Mouse (Mus musculus) megakaryocyte, embryonic 14.5 days (primary cell): ENCODE data around the gene Ptprg. TPM values are rescaled to one million over a fixed set of nuclear protein-coding genes. Genes with fewer than 3 reads are reported as not detected.

Experiments
- H3K27me3 ChIP-seq: replicated peaks from 2 replicates; pipeline ENCODE3; 2012; ENCODE audit warnings: inconsistent platforms
- H3K36me3 ChIP-seq: replicated peaks from 2 replicates; pipeline ENCODE3; 2012; ENCODE audit warnings: low read length, inconsistent platforms, mixed read lengths
- H3K4me1 ChIP-seq: 2 replicates; pipeline ENCODE4 v1.6.1; 2012; ENCODE audit warnings: inconsistent platforms
- H3K4me3 ChIP-seq: replicated peaks from 2 replicates; pipeline ENCODE3; 2012; ENCODE audit warnings: moderate library complexity, mild to moderate bottlenecking, inconsistent platforms
- H3K9me3 ChIP-seq: 2 replicates; pipeline ENCODE4 v1.6.1; 2012; ENCODE audit warnings: inconsistent platforms
- FLI1 ChIP-seq: IDR thresholded peaks from 2 replicates; pipeline ENCODE4 v1.6.1; 2012; ENCODE audit warnings: low read length, inconsistent platforms, mixed read lengths
- GATA1 ChIP-seq: IDR thresholded peaks from 3 replicates; pipeline ENCODE4 v1.6.1; 2012; ENCODE audit warnings: mixed read lengths, low read length, inconsistent platforms, borderline replicate concordance
- polyA plus RNA-seq: library from polyadenylated mRNA; stranded (reverse); fragments of >175 nt; gene quantifications from 2 replicates; pipeline ENCODE4 v1.2.3, GENCODE M21; 2012; ENCODE audit warnings: low replicate concordance; ENCODE audit not compliant: insufficient read depth

Gene Ptprg
- polyA plus RNA-seq, 1 experiment, result 0.09 TPM

DNA sequence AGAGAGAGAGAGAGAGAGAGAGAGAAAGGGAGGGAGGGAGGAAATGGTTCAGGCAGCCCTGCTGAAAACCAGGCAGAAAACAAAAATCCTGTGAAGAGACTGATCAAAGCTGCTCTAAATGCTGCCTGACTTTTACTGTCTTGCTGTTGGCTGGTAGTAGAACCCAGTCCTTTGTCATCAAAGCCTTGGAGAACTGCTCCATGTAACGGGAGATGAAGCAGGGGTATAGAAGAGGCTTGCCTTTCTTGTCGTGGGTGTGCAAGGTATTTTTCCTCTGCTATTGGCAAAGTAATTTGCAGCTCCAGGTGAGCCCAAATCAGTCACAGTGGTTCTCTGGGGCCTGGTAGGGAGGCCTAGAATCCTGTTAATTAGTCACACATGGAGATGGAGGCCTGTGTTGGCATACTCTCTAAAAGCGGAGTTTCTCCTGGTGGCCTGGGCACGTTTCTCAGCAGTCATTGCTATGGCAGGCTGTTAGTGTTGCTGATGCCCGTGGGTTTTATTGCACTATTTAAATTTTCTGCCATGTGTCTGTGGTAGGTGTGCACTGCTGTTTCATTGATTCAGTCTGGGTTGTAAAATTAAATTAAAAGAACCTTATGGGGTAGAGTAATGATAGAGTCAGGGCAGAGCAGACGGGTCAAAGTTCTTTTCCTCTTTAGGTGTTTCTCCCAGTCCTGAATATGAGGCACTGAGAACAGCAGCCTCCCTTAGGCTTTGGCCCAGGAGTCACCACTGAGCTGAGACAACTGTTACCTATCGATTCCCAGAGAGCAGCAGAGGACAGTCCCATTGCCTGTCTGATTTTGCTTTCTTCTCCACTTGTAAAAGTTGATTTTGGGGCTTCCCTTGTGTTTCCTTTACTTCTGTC is 269.7 kb downstream of the Ptprg start:
- TF ChIP-seq FLI1 (no peak), GATA1 (no peak)
- Histone ChIP-seq H3K9me3 (no peaks in the 10 kb centered on the region; the same call in 1 of the 2 replicates), H3K27me3 (no peaks in the 10 kb centered on the region), H3K36me3 (no peaks in the 10 kb centered on the region), H3K4me3 (no peak overlapping the region), H3K4me1 (no peaks in the 10 kb centered on the region)

GRCm38 (mm10) chr14:11823701-11824095 is 270.4 kb downstream of the Ptprg start:
- Histone ChIP-seq H3K27me3 (no peaks in the 10 kb centered on the region), H3K9me3 (no peaks in the 10 kb centered on the region; the same call in 1 of the 2 replicates), H3K36me3 (no peaks in the 10 kb centered on the region), H3K4me1 (no peaks in the 10 kb centered on the region), H3K4me3 (no peak overlapping the region)
- TF ChIP-seq FLI1 (no peak), GATA1 (no peak)

DNA sequence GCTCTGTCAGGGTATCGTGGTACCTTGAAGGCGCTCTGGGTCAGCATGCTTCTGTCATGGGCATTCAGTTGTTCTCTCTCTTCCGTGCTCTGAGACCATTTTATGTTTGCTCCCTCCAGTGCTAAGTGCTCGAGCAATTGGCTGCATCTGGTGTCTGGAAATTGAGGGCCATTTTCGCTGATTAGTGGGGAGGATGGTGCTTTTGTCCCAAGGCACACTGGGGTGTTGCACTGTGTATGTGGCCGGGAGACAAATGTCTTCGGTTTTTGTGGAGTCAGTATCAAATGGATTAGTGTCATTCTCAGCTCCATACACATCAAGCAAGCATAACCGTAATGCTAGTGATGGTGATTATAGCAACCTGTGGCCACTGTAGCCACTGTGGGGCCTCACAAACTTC is 271.6 kb downstream of the Ptprg start:
- H3K4me1 ChIP-seq, result no peaks in the 10 kb centered on the region
- peaks cover 6% of the 10 kb centered on the region; the same call in 1 of the 2 replicates for H3K9me3 ChIP-seq
- H3K27me3 ChIP-seq, result no peaks in the 10 kb centered on the region
- no peak for TF ChIP-seq FLI1
- no peak for TF ChIP-seq GATA1
- H3K4me3 ChIP-seq, result no peak overlapping the region
- no peaks in the 10 kb centered on the region for H3K36me3 ChIP-seq

GRCm38 (mm10) chr14:11825551-11825950 is 272.2 kb downstream of the Ptprg start:
- Histone ChIP-seq H3K9me3 (peaks cover 6% of the 10 kb centered on the region; the same call in 1 of the 2 replicates), H3K27me3 (no peaks in the 10 kb centered on the region), H3K36me3 (no peaks in the 10 kb centered on the region), H3K4me3 (no peak overlapping the region), H3K4me1 (no peaks in the 10 kb centered on the region)
- no peak for TF ChIP-seq GATA1
- no peak for TF ChIP-seq FLI1

GRCm38 (mm10) chr14:11828086-11828485 is 274.8 kb downstream of the Ptprg start:
- Histone ChIP-seq H3K9me3 (peaks cover 6% of the 10 kb centered on the region; the same call in 1 of the 2 replicates), H3K36me3 (no peaks in the 10 kb centered on the region), H3K4me3 (no peak overlapping the region), H3K27me3 (no peaks in the 10 kb centered on the region), H3K4me1 (no peaks in the 10 kb centered on the region)
- TF ChIP-seq FLI1 (no peak), GATA1 (no peak)

- Histone ChIP-seq H3K27me3 (no peaks in the 10 kb centered on the region), H3K36me3 (no peaks in the 10 kb centered on the region), H3K4me3 (no peak overlapping the region), H3K4me1 (no peaks in the 10 kb centered on the region), H3K9me3 (peaks cover 6% of the 10 kb centered on the region; the same call in 1 of the 2 replicates)
- no peak for TF ChIP-seq FLI1
- TF ChIP-seq GATA1, result no peak
Measured at GRCm38 (mm10) chr14:11833678-11834077, 280.3 kb downstream of the Ptprg start.

DNA sequence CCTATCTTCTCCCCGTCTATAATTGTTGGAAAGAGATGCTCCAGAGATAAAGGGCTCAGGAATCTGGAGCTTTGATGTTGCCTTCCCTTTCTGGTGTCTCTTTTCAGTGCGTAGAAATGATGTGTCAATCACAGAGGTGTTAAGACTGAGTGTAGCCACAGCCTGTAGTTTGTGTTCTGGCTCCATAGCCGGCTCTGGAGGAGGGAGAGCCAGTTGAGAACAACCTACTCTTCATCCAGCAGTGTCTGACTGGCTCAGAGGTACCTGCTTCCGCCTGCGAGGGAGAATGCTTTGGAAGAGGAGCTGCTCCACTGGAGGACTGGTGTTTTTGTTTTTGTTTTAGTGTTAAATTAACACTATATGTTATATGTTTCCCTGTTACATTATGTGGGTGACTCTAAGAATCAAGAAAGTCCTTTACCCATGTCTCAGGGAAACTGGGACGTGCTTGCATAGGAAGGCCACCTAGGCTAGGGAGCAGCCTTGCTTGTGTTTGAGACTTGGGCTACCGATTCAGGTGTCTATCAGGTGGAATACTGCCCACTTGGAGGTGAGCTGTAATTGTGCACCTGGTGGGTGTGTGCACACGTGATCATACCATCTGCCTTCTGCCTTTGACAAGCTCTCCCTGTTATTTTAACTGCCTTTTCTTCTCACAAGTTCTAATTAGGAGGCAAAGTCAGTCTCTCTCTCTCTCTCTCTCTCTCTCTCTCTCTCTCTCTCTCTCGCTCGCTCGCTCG is 282.5 kb downstream of the Ptprg start:
- H3K4me1 ChIP-seq, result no peaks in the 10 kb centered on the region
- H3K4me3 ChIP-seq, result no peak overlapping the region
- TF ChIP-seq GATA1, result no peak
- no peak for TF ChIP-seq FLI1
- H3K27me3 ChIP-seq, result no peaks in the 10 kb centered on the region
- no peaks in the 10 kb centered on the region for H3K36me3 ChIP-seq
- no peaks in the 10 kb centered on the region for H3K9me3 ChIP-seq

GRCm38 (mm10) chr14:11837714-11838113 is 284.4 kb downstream of the Ptprg start:
- TF ChIP-seq GATA1 (no peak), FLI1 (no peak)
- H3K4me3 ChIP-seq, result no peak overlapping the region
- H3K4me1 ChIP-seq, result no peaks in the 10 kb centered on the region
- H3K9me3 ChIP-seq, result peaks cover 4% of the 10 kb centered on the region
- no peaks in the 10 kb centered on the region for H3K36me3 ChIP-seq
- H3K27me3 ChIP-seq, result no peaks in the 10 kb centered on the region

DNA sequence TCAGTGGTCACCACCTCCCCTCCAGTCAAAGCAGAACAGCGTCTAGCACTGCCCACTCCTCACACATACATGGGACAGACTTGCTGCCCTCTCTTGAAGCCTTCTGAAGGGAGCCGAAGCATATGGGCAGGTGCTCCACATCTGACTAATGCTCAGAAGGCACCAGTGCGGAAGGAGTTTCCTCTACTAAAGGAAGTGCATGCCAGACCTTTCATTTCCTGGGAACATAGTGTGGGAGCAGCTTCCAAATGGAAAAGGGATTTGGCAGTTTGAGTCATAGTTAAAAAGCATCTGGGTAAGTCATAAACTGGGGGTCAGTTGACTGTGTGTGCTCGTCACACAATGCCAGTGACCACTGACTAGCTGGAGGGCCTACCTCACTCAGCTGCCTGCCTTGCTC is 288.3 kb downstream of the Ptprg start:
- TF ChIP-seq GATA1 (no peak), FLI1 (no peak)
- no peaks in the 10 kb centered on the region for H3K4me1 ChIP-seq
- no peak overlapping the region for H3K4me3 ChIP-seq
- no peaks in the 10 kb centered on the region for H3K36me3 ChIP-seq
- peaks cover 9% of the 10 kb centered on the region for H3K9me3 ChIP-seq
- H3K27me3 ChIP-seq, result no peaks in the 10 kb centered on the region

GRCm38 (mm10) chr14:11852896-11853295 is 299.6 kb downstream of the Ptprg start:
- peaks cover 4% of the 10 kb centered on the region; the same call in 1 of the 2 replicates for H3K9me3 ChIP-seq

More at GRCm38 (mm10) chr14:11852896-11853295, 299.6 kb downstream of the Ptprg start:
- Histone ChIP-seq H3K27me3 (no peaks in the 10 kb centered on the region), H3K36me3 (no peaks in the 10 kb centered on the region), H3K4me3 (no peak overlapping the region), H3K4me1 (no peaks in the 10 kb centered on the region)
- TF ChIP-seq GATA1 (no peak), FLI1 (no peak)
